Mouse (Mus musculus): ENCODE results near the gene Gm49388. TPM values are rescaled to one million over a fixed set of nuclear protein-coding genes. Genes with fewer than 3 reads are reported as not detected.
"Not testable (repeated sequence)": the region's sequence is repeated elsewhere in the genome, so short reads cannot be mapped to it uniquely, and the experiment has no call there.

The Gm49388 gene
- polyA plus RNA-seq, 1 experiment, result 1.4 TPM

- H3K36me3 ChIP-seq (ENCODE audit: control insufficient read depth, insufficient read depth), result no peaks in the 10 kb centered on the region
- no peak overlapping the region for H3ac ChIP-seq (ENCODE audit: control insufficient read depth, insufficient read length)
- no peaks in the 10 kb centered on the region for H3K79me2 ChIP-seq (ENCODE audit: control insufficient read depth, insufficient read depth)
- H3K4me2 ChIP-seq (ENCODE audit: low read depth), result no peak overlapping the region
- TF ChIP-seq MYOD1 (IDR thresholded peaks at IDR 0.05; ENCODE audit: control insufficient read depth in 1 of 3, insufficient read length in 2 of 3, low read depth in 2 of 3) (no peak), POLR2AphosphoS2 (IDR thresholded peaks at IDR 0.05; ENCODE audit: insufficient read length, low read depth) (no peak), POLR2A (IDR thresholded peaks at IDR 0.05; ENCODE audit: insufficient read length, low read depth) (no peak), TCF3 (IDR thresholded peaks at IDR 0.05; ENCODE audit: insufficient read length, low read depth) (no peak), CEBPB (IDR thresholded peaks at IDR 0.05; ENCODE audit: insufficient read depth, poor library complexity, severe bottlenecking) (no peak), TCF12 (IDR thresholded peaks at IDR 0.05; ENCODE audit: insufficient read depth, poor library complexity, severe bottlenecking) (no peak), USF1 (IDR thresholded peaks at IDR 0.05; ENCODE audit: low read depth) (no peak), MYOG (IDR thresholded peaks at IDR 0.05; ENCODE audit: control insufficient read depth in 1 of 3, insufficient read depth in 1 of 3, insufficient read length in 2 of 3, low read depth in 2 of 3) (no peak), REST (IDR thresholded peaks at IDR 0.05; ENCODE audit: insufficient read depth, insufficient read length) (no peak), E2F4 (IDR thresholded peaks at IDR 0.05; ENCODE audit: insufficient read depth) (no peak), SRF (IDR thresholded peaks at IDR 0.05; ENCODE audit: control insufficient read depth, insufficient read length, low read depth) (no peak)
- no peak overlapping the region for H3K4me3 ChIP-seq
- peaks cover 41% of the 10 kb centered on the region for H3K27me3 ChIP-seq (ENCODE audit: control insufficient read depth, insufficient read depth, insufficient read length)
Measured at GRCm38 (mm10) chr7:127823236-127824171, 38.1 kb downstream of the Gm49388 start.

GRCm38 (mm10) chr7:127824176-127824871, 38.9 kb downstream of the Gm49388 start, which contains the start of the genes Stx4a and Stx1b:
Gene Stx4a (plus strand): TSS chr7:127824294.
Gene Stx1b (minus strand): TSS chr7:127824549.
- no peak within 1 kb of the TSS for H3K4me3 ChIP-seq
- no peak within 1 kb of the TSS for H3ac ChIP-seq (ENCODE audit: control insufficient read depth, insufficient read length)
- no peak for TF ChIP-seq POLR2AphosphoS2 (IDR thresholded peaks at IDR 0.05; ENCODE audit: insufficient read length, low read depth)
- TF ChIP-seq MYOG (IDR thresholded peaks at IDR 0.05; ENCODE audit: control insufficient read depth in 1 of 3, insufficient read depth in 1 of 3, insufficient read length in 2 of 3, low read depth in 2 of 3), result no peak
- TF ChIP-seq MAX (IDR thresholded peaks at IDR 0.05; ENCODE audit: low read depth), result no peak
- TF ChIP-seq MYOD1 (IDR thresholded peaks at IDR 0.05; ENCODE audit: control insufficient read depth in 1 of 3, insufficient read length in 2 of 3, low read depth in 2 of 3), result no peak
- TF ChIP-seq TCF3 (IDR thresholded peaks at IDR 0.05; ENCODE audit: insufficient read length, low read depth), result no peak
- TF ChIP-seq CEBPB (IDR thresholded peaks at IDR 0.05; ENCODE audit: insufficient read depth, poor library complexity, severe bottlenecking), result no peak

GRCm38 (mm10) chr7:127835550-127835949, 50.1 kb downstream of the Gm49388 start:
- H3K79me2 ChIP-seq (ENCODE audit: control insufficient read depth, insufficient read depth), result no peaks in the 10 kb centered on the region
- H3K27me3 ChIP-seq (ENCODE audit: control insufficient read depth, insufficient read depth, insufficient read length), result no peaks in the 10 kb centered on the region
- no peak overlapping the region for H3K4me3 ChIP-seq
- no peak overlapping the region for H3ac ChIP-seq (ENCODE audit: control insufficient read depth, insufficient read length)
- TF ChIP-seq MYOG (IDR thresholded peaks at IDR 0.05; ENCODE audit: control insufficient read depth in 1 of 3, insufficient read depth in 1 of 3, insufficient read length in 2 of 3, low read depth in 2 of 3) (no peak), USF1 (IDR thresholded peaks at IDR 0.05; ENCODE audit: low read depth) (no peak), TCF12 (IDR thresholded peaks at IDR 0.05; ENCODE audit: insufficient read depth, poor library complexity, severe bottlenecking) (no peak), SRF (IDR thresholded peaks at IDR 0.05; ENCODE audit: control insufficient read depth, insufficient read length, low read depth) (no peak), CEBPB (IDR thresholded peaks at IDR 0.05; ENCODE audit: insufficient read depth, poor library complexity, severe bottlenecking) (no peak), POLR2A (IDR thresholded peaks at IDR 0.05; ENCODE audit: insufficient read length, low read depth) (no peak), POLR2AphosphoS2 (IDR thresholded peaks at IDR 0.05; ENCODE audit: insufficient read length, low read depth) (no peak), REST (IDR thresholded peaks at IDR 0.05; ENCODE audit: insufficient read depth, insufficient read length) (no peak), MAX (IDR thresholded peaks at IDR 0.05; ENCODE audit: low read depth) (no peak), MYOD1 (IDR thresholded peaks at IDR 0.05; ENCODE audit: control insufficient read depth in 1 of 3, insufficient read length in 2 of 3, low read depth in 2 of 3) (no peak), TCF3 (IDR thresholded peaks at IDR 0.05; ENCODE audit: insufficient read length, low read depth) (no peak), E2F4 (IDR thresholded peaks at IDR 0.05; ENCODE audit: insufficient read depth) (no peak)
- no peaks in the 10 kb centered on the region for H3K36me3 ChIP-seq (ENCODE audit: control insufficient read depth, insufficient read depth)
- no peak overlapping the region for H3K4me2 ChIP-seq (ENCODE audit: low read depth)

More at GRCm38 (mm10) chr7:127824176-127824871, 38.9 kb downstream of the Gm49388 start, which contains the start of the genes Stx4a and Stx1b:
- Histone ChIP-seq H3K36me3 (ENCODE audit: control insufficient read depth, insufficient read depth) (no peaks in the 10 kb centered on the region), H3K27me3 (ENCODE audit: control insufficient read depth, insufficient read depth, insufficient read length) (peaks cover 41% of the 10 kb centered on the region), H3K4me2 (ENCODE audit: low read depth) (no peak within 1 kb of the TSS), H3K79me2 (ENCODE audit: control insufficient read depth, insufficient read depth) (no peaks in the 10 kb centered on the region)

- no peak for TF ChIP-seq POLR2A (IDR thresholded peaks at IDR 0.05; ENCODE audit: insufficient read length, low read depth)
- TF ChIP-seq E2F4 (IDR thresholded peaks at IDR 0.05; ENCODE audit: insufficient read depth), result no peak
- Histone ChIP-seq H3K36me3 (ENCODE audit: control insufficient read depth, insufficient read depth) (no peaks in the 10 kb centered on the region), H3K4me2 (ENCODE audit: low read depth) (no peak overlapping the region), H3ac (ENCODE audit: control insufficient read depth, insufficient read length) (no peak overlapping the region), H3K27me3 (ENCODE audit: control insufficient read depth, insufficient read depth, insufficient read length) (no peaks in the 10 kb centered on the region), H3K79me2 (ENCODE audit: control insufficient read depth, insufficient read depth) (peaks cover under 1% of the 10 kb centered on the region), H3K4me3 (no peak overlapping the region)
Measured at GRCm38 (mm10) chr7:127837473-127837872, 52.1 kb downstream of the Gm49388 start.

DNA sequence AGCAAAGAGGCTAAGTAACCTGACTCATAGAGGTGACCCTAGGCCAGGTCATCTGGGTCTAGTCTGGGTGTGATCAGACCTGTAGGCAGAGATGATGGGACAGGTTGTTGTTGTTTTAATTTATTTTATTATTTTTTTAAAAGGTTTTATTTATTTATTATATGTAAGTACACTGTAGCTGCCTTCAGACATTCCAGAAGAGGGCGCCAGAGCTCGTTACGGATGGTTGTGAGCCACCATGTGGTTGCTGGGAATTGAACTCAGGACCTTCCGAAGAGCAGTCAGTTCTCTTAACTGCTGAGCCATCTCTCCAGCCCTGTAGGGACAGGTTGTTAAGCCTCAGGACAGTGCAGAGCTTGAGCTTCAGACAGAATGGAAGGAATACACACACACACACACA, 52.5 kb downstream of the Gm49388 start:
- not testable (repeated sequence) for H3K36me3 ChIP-seq (ENCODE audit: control insufficient read depth, insufficient read depth); H3K79me2 ChIP-seq (ENCODE audit: control insufficient read depth, insufficient read depth); H3K27me3 ChIP-seq (ENCODE audit: control insufficient read depth, insufficient read depth, insufficient read length); H3K4me2 ChIP-seq (ENCODE audit: low read depth); H3ac ChIP-seq (ENCODE audit: control insufficient read depth, insufficient read length); H3K4me3 ChIP-seq

DNA sequence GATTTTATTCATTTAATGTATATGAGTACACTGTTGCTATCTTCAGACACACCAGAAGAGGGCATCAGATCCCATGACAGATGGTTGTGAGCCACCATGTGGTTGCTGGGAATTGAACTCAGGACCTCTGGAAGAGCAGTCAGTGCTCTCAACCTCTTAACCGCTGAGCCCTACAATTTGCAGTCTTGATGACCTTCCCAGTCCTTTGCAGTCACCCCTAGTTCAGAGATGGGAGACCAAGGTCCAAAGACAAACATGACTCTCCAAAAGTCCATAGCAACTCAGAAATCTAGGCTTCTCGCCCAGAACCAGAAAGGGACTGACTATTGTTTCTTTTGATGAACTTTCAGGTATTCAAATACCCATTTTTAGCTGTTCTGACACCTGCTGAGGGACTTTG, 54.6 kb downstream of the Gm49388 start:
- not testable (repeated sequence) for H3K27me3 ChIP-seq (ENCODE audit: control insufficient read depth, insufficient read depth, insufficient read length); H3K79me2 ChIP-seq (ENCODE audit: control insufficient read depth, insufficient read depth); H3K4me3 ChIP-seq; H3K4me2 ChIP-seq (ENCODE audit: low read depth); H3ac ChIP-seq (ENCODE audit: control insufficient read depth, insufficient read length)
- H3K36me3 ChIP-seq (ENCODE audit: control insufficient read depth, insufficient read depth), result peaks cover 12% of the 10 kb centered on the region

Measured in myocyte (in vitro differentiated cells).